Mouse (Mus musculus): ENCODE measurements around the gene Nkx1-2. TPM values are rescaled to one million over a fixed set of nuclear protein-coding genes. Genes with fewer than 3 reads are reported as not detected.

Gene Nkx1-2
- polyA plus RNA-seq, 1 experiment from 2014 or later, result 0.07 TPM

DNA sequence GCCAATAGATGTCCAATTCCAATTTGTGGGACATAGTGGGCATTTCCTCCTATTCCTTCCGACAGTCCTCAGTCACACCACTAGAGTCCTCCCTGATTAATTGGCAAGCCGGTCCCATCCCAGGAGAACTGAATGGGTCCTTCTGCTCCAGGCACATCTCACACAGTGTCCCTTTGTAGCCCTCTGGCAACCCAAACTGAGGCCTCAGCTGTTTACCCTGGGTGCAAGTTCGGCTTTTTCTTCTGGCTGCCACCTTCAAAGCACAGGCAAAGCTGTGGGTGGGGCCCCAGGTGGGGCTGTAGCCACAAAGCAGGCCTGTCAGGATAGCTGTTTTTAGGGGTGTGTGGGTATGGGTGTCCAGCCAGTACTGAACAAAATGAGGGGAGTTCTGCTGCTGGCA, 52.3 kb downstream of the Nkx1-2 start:
- 80% methylated on average over 3 of the region's 3 CpGs for WGBS
- H3K9me3 ChIP-seq (replicated peaks; ENCODE audit: low read length), result no peaks in the 10 kb centered on the region
- DNase-seq (ENCODE audit: low spot score) (no peak), ATAC-seq (replicated peaks; ENCODE audit: low FRiP score, low read depth) (no peak)
- no peak overlapping the region for H3K4me2 ChIP-seq (ENCODE audit: low read length)
- no peaks in the 10 kb centered on the region for H3K4me1 ChIP-seq (replicated peaks; ENCODE audit: insufficient read depth, low read length)
- H3K36me3 ChIP-seq (ENCODE audit: insufficient read depth, low read length), result no peaks in the 10 kb centered on the region
- no peak overlapping the region for H3K27ac ChIP-seq
- no peak overlapping the region for H3K9ac ChIP-seq (ENCODE audit: low read depth, low read length)
- H3K27me3 ChIP-seq (ENCODE audit: insufficient read depth, low read length), result no peaks in the 10 kb centered on the region
- TF ChIP-seq CTCF (IDR thresholded peaks at IDR 0.05; ENCODE audit: low read depth), result no peak
- no peak overlapping the region for H3K4me3 ChIP-seq (replicated peaks; ENCODE audit: low read depth, low read length)

Other genes with a start within 250 kb of the Nkx1-2 start
- gene Oat, start 23.2 kb downstream of the Nkx1-2 start, polyA plus RNA-seq (2015; fragmentation: Nextera tagmentation; extraction: Ambion mirVana), result 139 and 151 TPM in 2 replicates
- gene Lhpp, start 11.0 kb upstream of the Nkx1-2 start, polyA plus RNA-seq (2015; fragmentation: Nextera tagmentation; extraction: Ambion mirVana), result 16.5 and 16.8 TPM in 2 replicates
- 17.1 and 17.5 TPM in 2 replicates for gene Fam53b, start 214.2 kb upstream of the Nkx1-2 start, polyA plus RNA-seq (2015; fragmentation: Nextera tagmentation; extraction: Ambion mirVana)

All from kidney, postnatal 0 days (tissue).